In genomic region chr17:63185531-63185930, GRCm38 (mm10) we compare ENCODE assay signal across 8 mouse cellular contexts.
DNase-seq lines count a peak whose midpoint lies in the region; ATAC-seq and TF ChIP-seq lines count a peak whose summit lies in the region.

No protein-coding gene starts in this region.

- TF ChIP-seq CTCF in kidney, adult 2 months (conservative IDR thresholded peaks at IDR 0.05; ENCODE audit: insufficient read depth, insufficient read length, low read depth, low read length), result no peak
- TF ChIP-seq CTCF in hindbrain, postnatal 0 days (IDR thresholded peaks at IDR 0.05; ENCODE audit: low read depth), result no peak

- no peak overlapping the region for H3K4me3 ChIP-seq in kidney, adult 2 months (ENCODE audit: insufficient read depth, low read depth, low read length)
- H3K4me3 ChIP-seq in hindbrain, postnatal 0 days (ENCODE audit: low read length), result no peak overlapping the region
- no peak overlapping the region for H3K4me3 ChIP-seq in midbrain, embryonic 12.5 days

- no peaks in the 10 kb centered on the region for H3K9me3 ChIP-seq in hindbrain, postnatal 0 days (ENCODE audit: low read length)
- H3K9me3 ChIP-seq in midbrain, embryonic 12.5 days, result no peaks in the 10 kb centered on the region

- 44% methylated on average over 9 of the region's 9 CpGs for WGBS in kidney, adult 2 months
- 17% methylated on average over 9 of the region's 9 CpGs for WGBS in hindbrain, postnatal 0 days
- 18% methylated on average over 9 of the region's 9 CpGs for WGBS in midbrain, embryonic 12.5 days

- no peak overlapping the region for H3K9ac ChIP-seq in hindbrain, postnatal 0 days (replicated peaks; ENCODE audit: low read length)
- H3K9ac ChIP-seq in midbrain, embryonic 12.5 days (replicated peaks), result no peak overlapping the region

- no peak for TF ChIP-seq POLR2A in kidney, adult 2 months (IDR thresholded peaks at IDR 0.05; ENCODE audit: low read depth, low read length)

- H3K4me2 ChIP-seq in hindbrain, postnatal 0 days (ENCODE audit: low read depth, low read length), result peak overlapping the region; percentile 29
- peak overlapping the region; percentile 25; the same call in 1 of the 2 replicates for H3K4me2 ChIP-seq in midbrain, embryonic 12.5 days (replicated peaks)

- H3K27ac ChIP-seq in kidney, adult 2 months (ENCODE audit: insufficient read depth, low read depth, low read length), result no peak overlapping the region
- no peak overlapping the region for H3K27ac ChIP-seq in hindbrain, postnatal 0 days
- 0 out of 2 replicates have a peak overlapping the region, but pooled peaks have one; percentile 27 for H3K27ac ChIP-seq in midbrain, embryonic 12.5 days (replicated peaks)

- H3K27me3 ChIP-seq in kidney, adult 2 months (replicated peaks; ENCODE audit: control insufficient read depth, insufficient read depth, low read length), result no peaks in the 10 kb centered on the region
- no peaks in the 10 kb centered on the region for H3K27me3 ChIP-seq in hindbrain, postnatal 0 days (ENCODE audit: insufficient read depth, low read length)
- peaks cover 13% of the 10 kb centered on the region for H3K27me3 ChIP-seq in midbrain, embryonic 12.5 days

- H3K4me1 ChIP-seq in kidney, adult 2 months (ENCODE audit: control insufficient read depth, insufficient read depth, low read length), result no peaks in the 10 kb centered on the region
- H3K4me1 ChIP-seq in hindbrain, postnatal 0 days (ENCODE audit: insufficient read depth, low read length), result peaks cover 10% of the 10 kb centered on the region; the same call in 1 of the 2 replicates
- peaks cover 18% of the 10 kb centered on the region; the same call in 1 of the 2 replicates for H3K4me1 ChIP-seq in midbrain, embryonic 12.5 days

- peak; percentile 18 for DNase-seq in kidney, adult 2 months
- DNase-seq in kidney, adult 18-20 months, result no peak
- peak; percentile 16 for DNase-seq in embryo, embryonic 11.5 days (ENCODE audit: low read depth, low spot score)
- DNase-seq in hindbrain, postnatal 0 days (ENCODE audit: low spot score), result peak; percentile 67
- no peak for DNase-seq in left cerebral cortex, postnatal 36 days (ENCODE audit: low spot score in 2 of 2)
- DNase-seq in spleen, adult 12 weeks (ENCODE audit: low spot score), result no peak

- no peaks in the 10 kb centered on the region for H3K36me3 ChIP-seq in kidney, adult 2 months (ENCODE audit: control insufficient read depth, insufficient read depth, low read length)
- H3K36me3 ChIP-seq in hindbrain, postnatal 0 days (ENCODE audit: insufficient read depth, low read length), result no peaks in the 10 kb centered on the region
- no peaks in the 10 kb centered on the region for H3K36me3 ChIP-seq in midbrain, embryonic 12.5 days

- intact Hi-C loops in left cerebral cortex, postnatal 36 days (cut with DNase I), result no loop called here

- ATAC-seq in hindbrain, postnatal 0 days, result peak; percentile 82
- ATAC-seq in midbrain, embryonic 12.5 days (ENCODE audit: low FRiP score, low read depth), result peak; percentile 27; the same call in 1 of the 2 replicates
- no peak for ATAC-seq in inflammation-experienced regulatory T-cells, adult 6 months

Comparison
In these comparisons a context has a peak if more than half of its experiments do, and no peak if none do; other contexts are left out.
1. DNase-seq: peak in kidney, adult 2 months (single experiment), embryo, embryonic 11.5 days (single experiment) and hindbrain, postnatal 0 days (single experiment); none in kidney, adult 18-20 months (single experiment), left cerebral cortex, postnatal 36 days (0 of 2) and spleen, adult 12 weeks (single experiment).